Mouse (Mus musculus) heart, embryonic 16.5 days (tissue): Measurements from ENCODE around the gene Il17rc. TPM values are rescaled to one million over a fixed set of nuclear protein-coding genes. Genes with fewer than 3 reads are reported as not detected.

Experiments used
- ATAC-seq: fragments of 200-750 bp; cut with Nextera tagmentation; replicated peaks from 2 replicates; pipeline ENCODE4 v1.8.0; 2017; ENCODE audit warnings: moderate number of reproducible peaks; ENCODE audit not compliant: insufficient read depth, low FRiP score; ENCODE audit errors: extremely low read depth
- H3K27ac ChIP-seq: fragments of 300-500 bp; sonication (generic); 2 replicates; pipeline ENCODE4 v1.5.1; 2014; ENCODE audit warnings: mild to moderate bottlenecking, low read length, control low read depth, moderate library complexity
- H3K27me3 ChIP-seq: fragments of 300-500 bp; sonication (generic); 2 replicates; pipeline ENCODE4 v1.6.1; 2014; ENCODE audit warnings: low read length, mixed read lengths; ENCODE audit not compliant: control insufficient read depth, insufficient read depth
- H3K36me3 ChIP-seq: fragments of 300-500 bp; sonication (generic); 2 replicates; pipeline ENCODE4 v1.6.1; 2014; ENCODE audit not compliant: control insufficient read depth, insufficient read depth
- H3K4me1 ChIP-seq: fragments of 300-500 bp; sonication (generic); 2 replicates; pipeline ENCODE4 v1.6.1; 2014; ENCODE audit warnings: low read length, mixed read lengths; ENCODE audit not compliant: control insufficient read depth, insufficient read depth
- H3K4me2 ChIP-seq: fragments of 300-500 bp; sonication (generic); 2 replicates; pipeline ENCODE4 v1.6.1; 2014; ENCODE audit warnings: low read depth, mild to moderate bottlenecking, control low read depth, low read length
- H3K4me3 ChIP-seq: fragments of 300-500 bp; sonication (generic); 2 replicates; pipeline ENCODE4 v1.5.1; 2014; ENCODE audit warnings: mild to moderate bottlenecking, control low read depth, low read length
- H3K9ac ChIP-seq: fragments of 300-500 bp; sonication (generic); 2 replicates; pipeline ENCODE4 v1.6.1; 2014; ENCODE audit warnings: low read length, control low read depth
- H3K9me3 ChIP-seq: fragments of 300-500 bp; sonication (generic); replicated peaks from 2 replicates; pipeline ENCODE4 v1.6.1; 2016; ENCODE audit warnings: low read length; ENCODE audit not compliant: control insufficient read depth
- WGBS: fragments of 180-500 bp; shearing (Covaris S2); extraction: QIAGEN DNeasy Blood & Tissue Kit; methylation state at CpG from one replicate; pipeline ENCODE4 v1.1.7; 2014; 5-methylcytosine and 5-hydroxymethylcytosine counted together
- polyA plus RNA-seq: library from polyadenylated mRNA; unstranded; fragments of >200 nt; fragmentation: Nextera tagmentation; extraction: Ambion mirVana; gene quantifications from 2 replicates; pipeline ENCODE4 v1.2.1, GENCODE M21; 2015

Il17rc gene
- polyA plus RNA-seq, 1 experiment from 2014 or later = 16.1 TPM

- ATAC-seq = no peak
- no peak overlapping the region for H3K4me2 ChIP-seq
These were observed 28.1 kb downstream of the Il17rc start for GRCm38 (mm10) chr6:113499346-113499745.

GRCm38 (mm10) chr6:113501388-113502084, 30.3 kb downstream of the Il17rc start, which contains the start of gene Prrt3:
Gene Prrt3 (minus strand): TSS chr6:113501931.
- H3K9ac ChIP-seq = no peak within 1 kb of the TSS
- no peaks in the 10 kb centered on the region for H3K36me3 ChIP-seq
- H3K27me3 ChIP-seq = peaks cover 20% of the 10 kb centered on the region
- peak within 1 kb of the TSS; percentile 36 for H3K4me2 ChIP-seq
- peak within 1 kb of the TSS; percentile 20 for H3K4me3 ChIP-seq
- 4% methylated on average over 32 of the region's 32 CpGs for WGBS
- no peak for ATAC-seq
- H3K4me1 ChIP-seq = no peaks in the 10 kb centered on the region
- 0 out of 2 replicates have a peak, but pooled peaks cover 2% of the 10 kb centered on the region for H3K9me3 ChIP-seq
- no peak within 1 kb of the TSS for H3K27ac ChIP-seq

More at GRCm38 (mm10) chr6:113499346-113499745, 28.1 kb downstream of the Il17rc start:
- Histone ChIP-seq H3K27me3 (peaks cover 27% of the 10 kb centered on the region), H3K27ac (no peak overlapping the region), H3K36me3 (no peaks in the 10 kb centered on the region), H3K9me3 (0 out of 2 replicates have a peak, but pooled peaks cover 2% of the 10 kb centered on the region), H3K4me3 (no peak overlapping the region), H3K4me1 (peaks cover 10% of the 10 kb centered on the region), H3K9ac (no peak overlapping the region)
- 65% methylated on average over 6 of the region's 6 CpGs for WGBS

- peaks cover 20% of the 10 kb centered on the region for H3K27me3 ChIP-seq
- no peak overlapping the region for H3K4me2 ChIP-seq
- no peaks in the 10 kb centered on the region for H3K4me1 ChIP-seq
- no peaks in the 10 kb centered on the region for H3K36me3 ChIP-seq
- H3K4me3 ChIP-seq = no peak overlapping the region
- no peak for ATAC-seq
- WGBS = 70% methylated on average over 2 of the region's 2 CpGs
- H3K9me3 ChIP-seq = 0 out of 2 replicates have a peak, but pooled peaks cover 2% of the 10 kb centered on the region
- H3K27ac ChIP-seq = no peak overlapping the region
- no peak overlapping the region for H3K9ac ChIP-seq
These were observed 31.6 kb downstream of the Il17rc start for GRCm38 (mm10) chr6:113502801-113503200.

- H3K27me3 ChIP-seq = peaks cover 16% of the 10 kb centered on the region
- H3K4me2 ChIP-seq = no peak overlapping the region
- WGBS = 64% methylated on average over 1 of the region's 1 CpGs
- H3K36me3 ChIP-seq = no peaks in the 10 kb centered on the region
- ATAC-seq = no peak
- no peak overlapping the region for H3K9ac ChIP-seq
- no peak overlapping the region for H3K4me3 ChIP-seq
- peaks cover 6% of the 10 kb centered on the region; the same call in 1 of the 2 replicates for H3K4me1 ChIP-seq
- no peak overlapping the region for H3K27ac ChIP-seq
- 0 out of 2 replicates have a peak, but pooled peaks cover 2% of the 10 kb centered on the region for H3K9me3 ChIP-seq
These were observed 34.5 kb downstream of the Il17rc start for GRCm38 (mm10) chr6:113505689-113506088.

GRCm38 (mm10) chr6:113507130-113507529, 35.9 kb downstream of the Il17rc start:
- Histone ChIP-seq H3K4me1 (peaks cover 6% of the 10 kb centered on the region; the same call in 1 of the 2 replicates), H3K27ac (no peak overlapping the region), H3K36me3 (no peaks in the 10 kb centered on the region), H3K9ac (no peak overlapping the region), H3K4me3 (no peak overlapping the region), H3K27me3 (peaks cover 2% of the 10 kb centered on the region; the same call in 1 of the 2 replicates), H3K9me3 (0 out of 2 replicates have a peak, but pooled peaks cover 6% of the 10 kb centered on the region), H3K4me2 (no peak overlapping the region)
- ATAC-seq = no peak

- H3K4me2 ChIP-seq = no peak overlapping the region
- WGBS = 40% methylated on average over 7 of the region's 7 CpGs
These were observed 37.2 kb downstream of the Il17rc start for GRCm38 (mm10) chr6:113508272-113508946.

GRCm38 (mm10) chr6:113508947-113509280, 37.7 kb downstream of the Il17rc start:
- Histone ChIP-seq H3K36me3 (peaks cover 7% of the 10 kb centered on the region), H3K9me3 (0 out of 2 replicates have a peak, but pooled peaks cover 3% of the 10 kb centered on the region), H3K4me2 (no peak overlapping the region), H3K9ac (no peak overlapping the region), H3K4me1 (peaks cover 6% of the 10 kb centered on the region; the same call in 1 of the 2 replicates), H3K27me3 (no peaks in the 10 kb centered on the region), H3K4me3 (no peak overlapping the region), H3K27ac (no peak overlapping the region)
- WGBS = 68% methylated on average over 5 of the region's 5 CpGs
- ATAC-seq = no peak

More at GRCm38 (mm10) chr6:113508272-113508946, 37.2 kb downstream of the Il17rc start:
- Histone ChIP-seq H3K4me3 (no peak overlapping the region), H3K36me3 (peaks cover 2% of the 10 kb centered on the region), H3K9me3 (0 out of 2 replicates have a peak, but pooled peaks cover 3% of the 10 kb centered on the region), H3K9ac (no peak overlapping the region), H3K27me3 (no peaks in the 10 kb centered on the region), H3K27ac (no peak overlapping the region), H3K4me1 (peaks cover 6% of the 10 kb centered on the region; the same call in 1 of the 2 replicates)
- ATAC-seq = peak; percentile 32; the same call in 1 of the 2 replicates

GRCm38 (mm10) chr6:113513944-113514343, 42.7 kb downstream of the Il17rc start:
- Histone ChIP-seq H3K27me3 (no peaks in the 10 kb centered on the region), H3K9me3 (0 out of 2 replicates have a peak, but pooled peaks cover 3% of the 10 kb centered on the region), H3K9ac (no peak overlapping the region), H3K4me3 (no peak overlapping the region), H3K36me3 (peaks cover 54% of the 10 kb centered on the region), H3K4me1 (no peaks in the 10 kb centered on the region), H3K27ac (no peak overlapping the region), H3K4me2 (no peak overlapping the region)
- WGBS = 89% methylated on average over 6 of the region's 6 CpGs
- no peak for ATAC-seq

- Histone ChIP-seq H3K4me1 (no peaks in the 10 kb centered on the region), H3K36me3 (peaks cover 60% of the 10 kb centered on the region), H3K27me3 (no peaks in the 10 kb centered on the region), H3K9me3 (0 out of 2 replicates have a peak, but pooled peaks cover 3% of the 10 kb centered on the region), H3K9ac (no peak overlapping the region), H3K27ac (no peak overlapping the region), H3K4me2 (no peak overlapping the region), H3K4me3 (no peak overlapping the region)
- no peak for ATAC-seq
- WGBS = 94% methylated on average over 3 of the region's 3 CpGs
These were observed 43.4 kb downstream of the Il17rc start for GRCm38 (mm10) chr6:113514600-113514999.
